Mouse (Mus musculus) midbrain, embryonic 10.5 days (tissue): ENCODE results near the gene Dok4. TPM values are rescaled to one million over a fixed set of nuclear protein-coding genes. Genes with fewer than 3 reads are reported as not detected.

Experiments
- DNase-seq: peaks from one replicate; pipeline ENCODE4 v3.0.0-alpha.2; 2017; ENCODE audit warnings: low spot score
- H3K27ac ChIP-seq: fragments of 300-500 bp; sonication (generic); replicated peaks from 2 replicates; pipeline ENCODE4 v1.5.1; 2016; ENCODE audit warnings: mild to moderate bottlenecking
- H3K27me3 ChIP-seq: fragments of 300-500 bp; sonication (generic); 2 replicates; pipeline ENCODE4 v1.6.1; 2016; ENCODE audit warnings: low read depth, mild to moderate bottlenecking; ENCODE audit not compliant: poor library complexity, severe bottlenecking
- H3K36me3 ChIP-seq: fragments of 300-500 bp; sonication (generic); 2 replicates; pipeline ENCODE4 v1.6.1; 2016; ENCODE audit warnings: mild to moderate bottlenecking, moderate library complexity
- H3K4me1 ChIP-seq: fragments of 300-500 bp; sonication (generic); 2 replicates; pipeline ENCODE4 v1.6.1; 2016
- H3K4me3 ChIP-seq: fragments of 300-500 bp; sonication (generic); 2 replicates; pipeline ENCODE4 v1.5.1; 2016; ENCODE audit warnings: mild to moderate bottlenecking, moderate library complexity
- H3K9me3 ChIP-seq: fragments of 300-500 bp; sonication (generic); replicated peaks from 2 replicates; pipeline ENCODE4 v1.6.1; 2016; ENCODE audit warnings: mild to moderate bottlenecking
- WGBS: fragments of 180-500 bp; shearing (Covaris S2); methylation state at CpG from one replicate; pipeline ENCODE4 v1.1.7; 2016; 5-methylcytosine and 5-hydroxymethylcytosine counted together
- polyA plus RNA-seq: library from polyadenylated mRNA; unstranded; fragments of >200 nt; fragmentation: Nextera tagmentation; extraction: Ambion mirVana; gene quantifications from 2 replicates; pipeline ENCODE4 v1.2.1, GENCODE M21; 2016

Dok4 gene
- polyA plus RNA-seq, 1 experiment from 2014 or later, result 11.3 TPM

GRCm38 (mm10) chr8:94908847-94909246 is 32.7 kb upstream of the Dok4 start:
- Histone ChIP-seq H3K4me1 (peaks cover 12% of the 10 kb centered on the region), H3K9me3 (no peaks in the 10 kb centered on the region), H3K4me3 (no peak overlapping the region), H3K27me3 (peaks cover 29% of the 10 kb centered on the region), H3K27ac (no peak overlapping the region), H3K36me3 (peaks cover 30% of the 10 kb centered on the region)
- peak; percentile 83 for DNase-seq
- whole genome bisulfite sequencing, result 8% methylated on average over 4 of the region's 4 CpGs

GRCm38 (mm10) chr8:94907591-94908300 is 31.6 kb upstream of the Dok4 start:
- DNase-seq, result no peak
- H3K4me3 ChIP-seq, result no peak overlapping the region
- H3K36me3 ChIP-seq, result peaks cover 35% of the 10 kb centered on the region
- H3K27ac ChIP-seq, result no peak overlapping the region
- H3K4me1 ChIP-seq, result peaks cover under 1% of the 10 kb centered on the region
- peaks cover 18% of the 10 kb centered on the region for H3K27me3 ChIP-seq
- no peaks in the 10 kb centered on the region for H3K9me3 ChIP-seq
- 88% methylated on average over 18 of the region's 18 CpGs for WGBS

- Histone ChIP-seq H3K36me3 (peaks cover 37% of the 10 kb centered on the region), H3K27ac (peak overlapping the region; percentile 28; the same call in 1 of the 2 replicates), H3K9me3 (no peaks in the 10 kb centered on the region), H3K4me1 (peaks cover 21% of the 10 kb centered on the region), H3K27me3 (peaks cover 7% of the 10 kb centered on the region; the same call in 1 of the 2 replicates), H3K4me3 (no peak overlapping the region)
- no peak for DNase-seq
- 89% methylated on average over 12 of the region's 12 CpGs for WGBS
These were observed 28.5 kb upstream of the Dok4 start for GRCm38 (mm10) chr8:94904450-94905175.

- WGBS, result 76% methylated on average over 12 of the region's 12 CpGs
- no peak overlapping the region for H3K27ac ChIP-seq
- DNase-seq, result no peak
- peaks cover 16% of the 10 kb centered on the region; the same call in 1 of the 2 replicates for H3K27me3 ChIP-seq
- H3K4me3 ChIP-seq, result no peak overlapping the region
- peaks cover 37% of the 10 kb centered on the region for H3K36me3 ChIP-seq
- peaks cover 30% of the 10 kb centered on the region for H3K4me1 ChIP-seq
- no peaks in the 10 kb centered on the region for H3K9me3 ChIP-seq
These were observed 27.6 kb upstream of the Dok4 start for GRCm38 (mm10) chr8:94903709-94904108.

GRCm38 (mm10) chr8:94901031-94901430 is 24.9 kb upstream of the Dok4 start:
- no peak for DNase-seq
- H3K36me3 ChIP-seq, result peaks cover 25% of the 10 kb centered on the region
- H3K27ac ChIP-seq, result peak overlapping the region; percentile 71
- no peak overlapping the region; the same call in 1 of the 2 replicates for H3K4me3 ChIP-seq
- WGBS, result 19% methylated on average over 5 of the region's 5 CpGs
- H3K27me3 ChIP-seq, result peaks cover 19% of the 10 kb centered on the region; the same call in 1 of the 2 replicates
- H3K9me3 ChIP-seq, result no peaks in the 10 kb centered on the region
- peaks cover 32% of the 10 kb centered on the region for H3K4me1 ChIP-seq

GRCm38 (mm10) chr8:94900617-94901016 is 24.5 kb upstream of the Dok4 start:
- H3K36me3 ChIP-seq, result peaks cover 23% of the 10 kb centered on the region
- H3K4me1 ChIP-seq, result peaks cover 32% of the 10 kb centered on the region
- H3K27me3 ChIP-seq, result peaks cover 19% of the 10 kb centered on the region; the same call in 1 of the 2 replicates
- 18% methylated on average over 6 of the region's 6 CpGs for WGBS
- H3K4me3 ChIP-seq, result no peak overlapping the region
- no peak for DNase-seq
- no peaks in the 10 kb centered on the region for H3K9me3 ChIP-seq
- peak overlapping the region; percentile 71 for H3K27ac ChIP-seq

- Histone ChIP-seq H3K4me3 (0 out of 2 replicates have a peak overlapping the region, but pooled peaks have one; percentile 9), H3K9me3 (no peaks in the 10 kb centered on the region), H3K27ac (0 out of 2 replicates have a peak overlapping the region, but pooled peaks have one; percentile 23), H3K36me3 (peaks cover 10% of the 10 kb centered on the region; the same call in 1 of the 2 replicates), H3K4me1 (peaks cover 32% of the 10 kb centered on the region), H3K27me3 (peaks cover 19% of the 10 kb centered on the region; the same call in 1 of the 2 replicates)
- DNase-seq, result no peak
- 12% methylated on average over 11 of the region's 11 CpGs for WGBS
These were observed 23.1 kb upstream of the Dok4 start for GRCm38 (mm10) chr8:94899262-94899661.

GRCm38 (mm10) chr8:94892917-94893316 is 16.8 kb upstream of the Dok4 start:
- Histone ChIP-seq H3K4me3 (no peak overlapping the region), H3K9me3 (no peaks in the 10 kb centered on the region), H3K36me3 (no peaks in the 10 kb centered on the region), H3K27ac (no peak overlapping the region; the same call in 1 of the 2 replicates), H3K4me1 (no peaks in the 10 kb centered on the region), H3K27me3 (no peaks in the 10 kb centered on the region; the same call in 1 of the 2 replicates)
- WGBS, result 48% methylated on average over 2 of the region's 2 CpGs
- no peak for DNase-seq

GRCm38 (mm10) chr8:94888383-94889036 is 12.4 kb upstream of the Dok4 start:
- Histone ChIP-seq H3K27ac (no peak overlapping the region), H3K9me3 (no peaks in the 10 kb centered on the region), H3K4me3 (no peak overlapping the region), H3K27me3 (no peaks in the 10 kb centered on the region; the same call in 1 of the 2 replicates), H3K4me1 (no peaks in the 10 kb centered on the region), H3K36me3 (no peaks in the 10 kb centered on the region)
- DNase-seq, result no peak
- WGBS, result 44% methylated on average over 14 of the region's 14 CpGs

- Histone ChIP-seq H3K36me3 (no peaks in the 10 kb centered on the region), H3K27me3 (peaks cover 19% of the 10 kb centered on the region), H3K9me3 (no peaks in the 10 kb centered on the region), H3K4me3 (no peak overlapping the region), H3K4me1 (peaks cover 11% of the 10 kb centered on the region), H3K27ac (no peak overlapping the region)
- no peak for DNase-seq
- WGBS, result 82% methylated on average over 4 of the region's 4 CpGs
These were observed 4.6 kb upstream of the Dok4 start for GRCm38 (mm10) chr8:94880742-94881141.

GRCm38 (mm10) chr8:94876820-94877219 is 690 bp upstream of the Dok4 start:
- H3K4me1 ChIP-seq, result peaks cover 36% of the 10 kb centered on the region
- WGBS, result 47% methylated on average over 3 of the region's 3 CpGs
- H3K27me3 ChIP-seq, result peaks cover 55% of the 10 kb centered on the region
- no peak for DNase-seq
- H3K27ac ChIP-seq, result no peak overlapping the region
- 0 out of 2 replicates have a peak overlapping the region, but pooled peaks have one; percentile 69 for H3K4me3 ChIP-seq
- H3K36me3 ChIP-seq, result no peaks in the 10 kb centered on the region
- no peaks in the 10 kb centered on the region for H3K9me3 ChIP-seq

GRCm38 (mm10) chr8:94875871-94876150 is 319 bp downstream of the Dok4 start:
- Histone ChIP-seq H3K36me3 (no peaks in the 10 kb centered on the region), H3K4me3 (peak overlapping the region; percentile 69), H3K27me3 (peaks cover 63% of the 10 kb centered on the region), H3K9me3 (no peaks in the 10 kb centered on the region), H3K4me1 (peaks cover 46% of the 10 kb centered on the region), H3K27ac (peak overlapping the region; percentile 69; the same call in 1 of the 2 replicates)
- WGBS, result under 1% methylated on average over 20 of the region's 20 CpGs
- no peak for DNase-seq
